Mouse (Mus musculus) frontal cortex, postnatal 14 days (tissue): ENCODE measurements at regions not wholly inside any gene's neighbourhood (a gene's known extent, or its start where the extent isn't known, plus 50 kb on each side); places are given as distances from the start of the nearest gene placed in this dataset.

ENCODE experiments used
- DNase-seq, 2 experiments: peaks; one replicate each; pipeline ENCODE4 v3.0.0; 2022; ENCODE audit warnings: low spot score in 2 of 2

DNA sequence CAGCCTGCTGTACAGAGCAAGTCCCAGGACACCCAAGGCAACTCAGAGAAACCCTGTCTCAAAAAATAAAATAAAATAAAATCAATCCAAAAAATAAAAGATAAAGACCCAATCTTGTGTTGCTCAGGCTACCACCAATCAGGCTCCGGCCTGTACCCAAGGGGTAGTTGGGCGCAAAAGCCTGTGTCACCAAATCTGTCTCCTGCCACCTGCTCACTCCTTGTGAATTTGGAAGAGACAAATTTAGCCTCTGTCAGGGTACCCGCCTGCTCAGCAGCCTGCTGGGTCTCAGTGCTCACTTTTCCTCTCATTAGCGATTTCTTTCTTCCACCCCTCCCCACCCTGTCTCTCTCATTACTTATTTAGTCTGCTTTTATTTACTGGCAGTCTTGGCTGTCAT is 54.6 kb downstream of the Sox4 start:
- DNase-seq, result no peak

DNA sequence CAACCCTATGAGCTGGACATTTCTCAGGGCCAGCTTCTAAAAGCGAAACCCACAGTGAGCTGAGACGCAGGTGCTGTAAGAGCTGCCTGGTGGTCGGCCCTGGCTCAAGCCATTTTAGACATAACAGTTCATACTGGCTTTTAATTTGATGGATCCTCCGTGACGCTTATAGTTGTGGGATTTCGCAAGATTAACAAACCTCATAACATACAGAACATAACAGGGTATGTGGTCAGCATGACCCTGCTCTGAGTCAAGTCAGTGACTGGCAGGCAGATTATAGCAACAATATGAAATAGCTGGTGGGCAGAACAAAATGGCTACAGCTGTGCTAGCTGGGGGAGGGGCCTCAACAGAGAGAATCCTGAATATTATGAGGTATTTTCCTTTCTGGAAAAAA is 60.6 kb downstream of the Sox4 start:
- no peak for DNase-seq

DNA sequence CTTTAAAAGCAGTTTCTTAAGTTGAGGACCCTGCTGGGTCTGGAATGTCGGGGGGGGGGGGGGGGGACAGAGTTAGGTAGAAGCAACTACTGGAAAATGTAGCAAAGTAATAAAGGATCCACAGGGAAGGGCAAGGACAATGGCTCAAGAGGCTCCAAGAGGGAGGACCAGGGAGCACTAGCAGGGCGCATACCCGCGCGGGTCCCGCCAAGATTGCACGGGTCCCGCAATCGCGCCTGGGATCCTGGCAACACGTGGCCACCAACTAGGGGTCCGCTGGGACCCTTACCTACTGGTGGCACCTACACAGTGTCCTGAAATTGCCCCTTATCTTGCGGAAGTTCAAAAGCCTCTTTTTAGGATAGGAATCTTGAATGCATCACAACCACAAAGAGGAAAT is 66.4 kb downstream of the Sox4 start:
- DNase-seq, result no peak

DNA sequence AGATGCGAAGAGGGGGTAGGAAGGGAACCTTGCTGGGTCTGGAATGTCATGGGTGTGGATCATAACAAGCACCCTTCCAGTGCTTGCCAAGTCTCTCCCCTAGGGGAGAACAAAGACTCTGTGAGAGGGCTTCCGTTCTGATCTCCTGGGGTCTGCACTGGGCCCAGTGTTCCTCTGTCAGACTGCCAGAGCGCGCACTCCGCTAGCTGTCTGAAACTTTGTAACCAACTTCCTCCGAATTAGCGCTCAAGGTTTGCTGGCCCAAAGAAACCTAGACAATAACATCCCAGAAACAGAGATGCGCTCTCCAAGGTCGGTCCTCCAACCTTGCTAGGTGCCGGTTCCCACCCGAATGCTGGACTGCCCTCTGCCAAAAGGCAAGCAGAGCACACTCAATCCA is 66.8 kb downstream of the Sox4 start:
- no peak for DNase-seq

DNA sequence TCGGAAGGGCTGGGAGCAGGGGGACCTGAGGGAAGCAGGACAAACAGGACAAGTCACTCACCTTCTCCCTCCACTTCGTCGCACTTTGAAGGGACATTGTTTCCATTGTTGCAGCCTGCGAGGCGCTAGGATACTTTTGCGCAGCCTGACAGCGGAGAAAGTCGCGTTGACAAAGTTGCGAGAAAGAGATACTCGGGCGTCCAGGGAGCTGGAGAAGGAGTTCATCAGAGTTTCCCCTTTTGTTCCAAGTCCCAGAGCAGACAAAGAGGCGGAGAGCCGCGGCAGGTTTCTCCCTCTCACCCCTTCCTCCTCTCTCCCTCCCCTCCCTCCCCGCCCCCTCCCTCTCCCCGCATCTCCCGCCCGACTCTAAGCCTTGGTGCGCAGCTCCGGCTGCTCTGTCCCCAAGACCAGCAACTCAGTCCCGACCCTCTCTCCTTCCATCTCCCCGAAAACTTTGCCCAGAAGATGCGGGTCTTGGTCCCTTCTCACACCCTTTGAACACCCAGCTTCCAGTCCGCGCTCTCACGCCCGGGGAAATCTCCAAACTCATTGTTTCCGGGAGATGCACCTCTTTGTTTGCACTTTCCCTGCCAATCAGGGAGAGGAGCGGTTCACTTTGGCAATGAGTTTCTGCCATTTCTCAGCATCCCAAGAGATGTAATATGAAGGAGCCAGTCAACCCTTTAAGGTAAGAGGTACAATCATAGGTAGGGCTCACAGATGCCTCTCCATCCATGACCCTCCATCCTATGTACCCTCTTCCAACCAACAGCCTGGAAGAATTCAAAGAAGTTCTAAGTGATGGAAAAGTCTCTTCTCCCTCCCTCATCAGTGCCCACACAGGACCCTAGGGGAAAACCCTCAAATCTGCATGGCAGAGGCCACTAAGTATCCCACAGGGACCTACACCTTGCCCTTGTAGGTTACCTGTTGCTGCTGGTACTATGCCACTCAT is 68.2 kb downstream of the Sox4 start:
- DNase-seq, result no peak

DNA sequence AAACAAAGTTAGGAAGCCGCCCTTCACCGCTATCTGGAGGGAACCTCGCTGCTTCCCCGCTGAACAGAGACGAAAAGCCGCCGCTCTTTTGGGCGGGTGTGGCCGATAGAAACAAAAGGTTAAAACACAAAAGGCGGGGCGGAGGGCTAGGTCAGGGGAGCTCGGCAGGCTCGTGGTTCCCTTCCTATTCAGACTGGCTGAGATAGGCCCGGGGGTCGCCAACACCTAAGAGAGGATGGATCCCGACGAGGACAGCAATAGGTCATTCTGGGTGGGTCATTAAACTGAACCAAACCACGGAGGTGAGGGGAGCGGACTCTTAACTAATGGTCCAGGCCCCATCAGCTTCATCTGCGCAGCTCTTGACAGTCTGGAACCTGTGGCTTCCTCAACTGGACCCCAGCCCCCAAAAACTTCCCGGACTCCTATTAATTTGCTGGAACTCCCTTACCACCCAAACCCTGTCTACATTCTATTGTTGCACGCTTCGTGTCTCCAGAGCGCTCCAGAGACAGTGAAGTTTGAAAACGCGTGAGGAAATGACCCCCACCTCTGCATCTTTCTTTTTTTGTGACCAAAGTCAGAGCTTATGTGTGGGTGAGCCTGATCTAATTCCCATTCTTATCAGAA is 69.2 kb downstream of the Sox4 start:
- DNase-seq, result no peak

DNA sequence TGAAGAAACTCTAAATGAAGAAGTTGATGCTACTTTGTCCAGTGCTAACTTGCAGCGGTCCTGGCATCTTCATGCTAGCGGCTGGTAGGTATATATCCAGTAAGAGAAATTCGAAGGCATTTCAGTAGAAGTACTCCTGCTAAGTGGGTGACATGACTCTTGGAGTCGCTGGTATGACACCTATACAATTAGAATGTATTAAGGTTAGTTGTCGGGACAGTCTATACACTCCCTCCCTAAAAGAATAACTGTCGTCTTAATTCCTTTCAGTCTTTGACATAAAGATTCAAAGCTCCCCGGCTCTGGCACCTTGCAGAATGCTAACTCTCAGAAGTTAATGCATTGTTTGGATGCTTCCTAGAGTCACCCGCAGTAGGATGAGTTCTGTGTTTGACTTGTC is 70.1 kb downstream of the Sox4 start:
- DNase-seq, result no peak

DNA sequence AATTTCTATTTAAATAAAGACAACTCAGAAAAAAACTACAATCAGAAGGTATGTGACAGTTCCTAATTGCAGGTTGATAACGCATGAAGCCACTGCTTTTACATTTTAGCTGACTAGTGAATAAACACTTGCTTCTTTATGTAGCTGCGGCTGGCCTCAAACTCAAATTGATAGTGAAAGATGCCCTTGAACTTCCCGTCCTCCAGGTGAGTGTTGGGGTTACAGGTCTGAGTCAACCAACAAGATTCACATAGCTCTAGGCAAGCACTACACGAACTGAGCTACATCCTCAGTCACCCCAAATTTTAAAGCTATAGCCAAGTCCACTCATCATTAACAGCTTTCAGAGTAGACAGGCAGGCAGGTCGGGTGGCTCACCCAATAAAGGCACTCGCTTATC is 72.6 kb downstream of the Sox4 start:
- DNase-seq, result no peak

DNA sequence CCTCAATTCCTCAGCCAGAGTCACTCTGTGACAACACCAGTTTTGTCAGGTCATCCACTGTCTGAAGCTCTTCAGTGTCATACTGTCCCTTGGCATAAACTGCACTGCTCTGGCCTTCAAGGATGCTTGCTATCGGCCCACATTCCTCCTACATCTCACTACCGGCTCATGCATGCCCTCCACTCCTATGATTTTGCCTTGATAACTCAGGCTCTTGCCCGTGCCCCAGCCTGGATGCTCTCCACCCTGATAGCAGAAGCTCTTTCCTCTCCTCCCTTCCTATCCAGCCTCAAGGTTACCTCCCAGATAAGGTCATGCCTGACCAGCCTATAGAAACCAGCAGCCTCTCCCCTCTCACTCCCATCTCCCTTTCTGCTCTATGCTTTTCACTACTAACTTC is 74.8 kb downstream of the Sox4 start:
- DNase-seq, result no peak

DNA sequence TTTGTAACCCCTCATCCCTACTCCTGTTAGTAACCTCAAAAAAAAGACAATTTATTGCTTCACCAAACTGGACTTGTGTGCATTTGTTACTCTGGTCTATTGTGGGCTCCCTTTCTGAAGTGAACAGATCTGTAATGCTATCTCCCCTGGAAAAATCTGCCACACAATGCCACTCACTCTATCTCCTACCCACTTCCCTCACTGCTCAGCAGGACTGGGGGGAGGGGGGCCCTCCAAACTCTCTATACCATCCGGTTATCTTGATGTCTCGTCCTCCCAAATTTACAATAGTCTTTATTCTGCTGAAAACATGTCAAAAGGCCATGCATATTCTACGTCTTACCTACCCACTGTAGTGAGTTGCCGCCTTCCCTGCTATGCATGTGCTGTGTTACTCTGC is 76.7 kb downstream of the Sox4 start:
- DNase-seq, result no peak

DNA sequence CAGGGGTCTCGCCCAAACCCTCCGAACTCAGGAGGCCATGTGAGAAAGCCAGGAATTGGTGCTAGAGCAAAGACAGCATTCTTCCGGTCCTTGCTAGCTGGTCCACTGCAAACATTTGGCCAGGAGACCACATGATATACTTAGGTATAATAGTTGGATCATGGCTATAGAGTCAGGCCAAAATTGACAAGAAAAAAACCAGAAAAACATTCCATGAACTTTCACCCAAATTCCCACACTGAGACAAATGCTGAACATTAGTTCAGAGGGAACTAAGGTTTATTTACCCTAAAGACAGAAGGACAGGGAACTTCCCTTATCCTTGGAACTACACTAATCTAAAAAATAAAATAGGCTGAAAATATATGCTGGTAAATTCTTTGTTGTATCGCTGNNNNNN is 82.8 kb downstream of the Sox4 start:
- no peak for DNase-seq

DNA sequence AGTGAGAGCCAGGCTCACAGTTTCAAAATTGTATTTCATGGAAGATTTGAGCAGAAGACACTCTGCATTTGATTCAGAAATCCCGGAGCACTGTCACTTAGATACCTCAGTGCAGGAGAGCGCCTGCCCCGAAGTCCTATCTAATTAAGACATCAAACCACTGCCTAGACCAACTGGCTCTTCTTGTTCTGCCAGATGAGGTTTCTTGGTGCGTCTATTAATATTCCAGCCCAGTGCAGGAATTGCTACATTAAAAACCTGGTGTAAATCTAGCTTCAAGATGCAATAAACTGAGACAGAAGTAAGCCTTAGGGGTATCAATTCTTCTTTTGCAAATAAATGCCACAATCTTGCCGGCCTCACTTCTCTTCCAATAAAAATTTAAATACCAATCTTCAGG is 86.3 kb downstream of the Sox4 start:
- DNase-seq, result no peak

DNA sequence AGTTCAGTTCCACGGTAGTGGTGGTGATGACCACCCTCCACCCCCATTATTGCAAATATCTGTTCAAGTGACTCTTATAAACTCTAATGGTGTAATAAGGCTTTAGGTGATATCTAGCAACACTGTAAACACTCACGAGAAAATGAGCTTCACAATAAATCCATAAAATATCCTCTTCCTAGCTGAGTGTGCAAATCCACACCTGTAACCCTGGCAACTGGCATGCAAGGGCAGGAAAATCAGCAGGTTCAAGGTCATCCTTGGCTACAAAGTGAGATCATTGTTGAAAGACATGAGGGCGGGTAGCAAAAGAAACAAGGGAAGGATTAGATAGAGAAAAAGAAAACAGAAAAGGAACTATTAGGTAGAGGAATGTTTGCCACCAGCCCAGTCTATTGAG is 86.8 kb downstream of the Sox4 start:
- no peak for DNase-seq

DNA sequence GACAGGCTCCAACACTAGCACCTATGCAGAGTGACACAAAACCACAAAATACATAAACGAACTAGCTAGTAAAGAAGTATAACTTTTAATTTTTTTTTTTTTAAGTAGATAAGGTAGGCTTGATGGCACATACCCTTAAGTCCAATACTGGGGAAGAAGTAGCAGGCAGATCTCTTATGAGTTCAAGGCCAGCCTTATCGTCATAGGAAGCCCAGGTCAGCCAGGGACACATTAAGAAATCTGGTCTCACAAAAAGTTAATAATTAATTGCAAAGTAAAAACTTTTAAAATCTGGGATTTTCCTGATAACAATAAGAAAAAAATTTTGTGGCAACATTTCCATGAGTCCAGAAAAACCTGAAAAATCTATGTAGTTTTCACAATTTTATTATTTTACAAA is 92.9 kb downstream of the Sox4 start:
- DNase-seq, result no peak

DNA sequence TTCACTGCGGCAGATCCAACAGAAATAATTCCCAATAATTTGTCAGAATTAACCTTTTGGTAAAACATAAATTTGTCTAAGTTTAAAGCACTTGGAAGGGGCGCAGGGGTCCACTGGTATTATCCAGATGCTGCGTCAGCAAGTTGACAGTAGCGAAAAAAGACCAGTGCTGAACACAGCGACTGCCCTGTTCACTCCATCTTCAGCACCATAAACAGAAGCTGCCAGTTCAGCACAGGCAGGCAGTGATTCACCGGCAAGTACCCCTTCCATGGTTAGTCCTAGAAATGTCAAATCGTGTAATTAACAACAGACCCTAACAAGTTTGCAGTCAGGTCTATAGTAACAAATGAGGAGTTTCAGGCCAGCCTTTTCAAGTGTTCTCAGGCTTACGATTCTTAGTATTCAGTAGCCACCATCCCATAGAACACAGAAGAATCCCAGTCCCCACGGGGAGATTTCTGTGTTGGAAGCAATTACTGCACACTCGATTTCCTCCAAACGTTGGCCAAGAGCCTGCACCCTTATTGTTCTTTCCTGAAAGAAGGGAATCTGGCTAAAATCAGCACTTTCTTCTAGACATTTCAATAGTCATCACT is 93.6 kb downstream of the Sox4 start:
- DNase-seq, result no peak

DNA sequence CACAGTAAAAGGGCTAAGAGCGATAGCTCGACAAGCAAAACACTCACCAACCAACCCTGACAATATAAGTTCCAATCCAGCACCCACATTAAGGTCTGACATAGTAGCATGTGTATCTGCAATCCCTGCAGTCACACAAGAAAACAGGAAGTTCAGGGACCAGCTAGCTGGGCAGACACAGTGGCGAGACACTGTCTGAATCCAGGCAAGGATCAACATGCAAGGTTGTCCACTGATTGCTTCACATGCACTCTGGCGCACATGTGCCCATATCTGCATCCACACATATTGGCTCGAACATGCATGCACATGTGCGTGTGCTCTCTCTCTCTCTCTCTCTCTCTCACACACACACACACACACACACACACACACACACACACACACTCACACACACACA is 95.5 kb downstream of the Sox4 start:
- no peak for DNase-seq

DNA sequence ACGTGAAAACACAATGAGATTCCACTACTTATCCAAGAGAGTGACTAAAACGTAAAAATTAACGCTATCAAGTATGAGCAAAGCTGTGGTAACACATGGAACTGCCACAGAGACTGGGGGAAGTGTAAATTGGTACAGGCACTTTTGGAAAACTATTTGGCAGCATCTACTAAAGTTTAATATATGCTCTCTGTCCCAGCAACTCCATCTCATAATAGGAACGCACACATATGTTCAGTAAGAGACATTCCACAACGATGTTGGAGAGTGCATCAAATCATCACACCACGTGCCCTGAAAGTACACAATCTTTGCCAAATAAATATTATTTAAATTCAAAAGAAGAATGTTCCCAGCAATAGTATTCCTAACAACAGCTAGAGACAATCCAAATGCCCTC is 96.3 kb downstream of the Sox4 start:
- no peak for DNase-seq

DNA sequence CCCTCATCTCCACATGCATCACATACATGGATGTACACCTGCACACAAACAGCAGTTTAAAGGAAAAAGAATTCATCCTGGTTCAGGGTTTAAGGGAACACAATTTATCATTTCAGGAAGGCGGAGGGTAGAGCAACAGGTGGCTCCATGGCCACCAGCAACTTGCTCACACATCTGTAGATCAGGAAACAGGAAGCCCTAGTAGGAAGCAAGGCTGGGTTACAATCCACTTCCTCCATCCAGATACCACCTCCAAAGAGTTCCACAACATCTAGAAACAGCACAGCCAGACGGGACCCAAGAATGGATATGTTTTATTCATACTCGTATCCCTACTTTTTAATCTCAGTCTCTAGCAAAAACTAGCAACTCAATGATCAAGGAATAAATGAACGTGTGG is 97.0 kb downstream of the Sox4 start:
- no peak for DNase-seq

DNA sequence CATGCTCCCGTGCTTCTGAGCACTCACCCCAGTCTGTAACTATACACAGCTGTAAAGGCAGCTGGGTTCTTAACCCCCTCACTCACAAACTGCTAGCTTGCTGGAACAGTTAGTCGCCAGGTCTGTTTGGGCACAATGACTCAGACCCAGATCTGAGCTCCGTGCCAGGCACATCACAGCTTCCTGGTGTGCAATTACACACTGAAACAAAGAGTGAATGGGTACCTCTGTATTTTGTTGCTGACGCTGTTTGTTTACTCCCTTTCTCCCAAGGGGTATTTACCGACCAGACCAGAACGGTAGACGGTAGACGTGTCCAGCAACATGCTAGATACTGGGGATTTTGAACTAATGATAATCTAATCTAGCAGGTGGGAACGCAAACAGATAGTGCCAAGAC is 99.3 kb downstream of the Sox4 start:
- no peak for DNase-seq

DNA sequence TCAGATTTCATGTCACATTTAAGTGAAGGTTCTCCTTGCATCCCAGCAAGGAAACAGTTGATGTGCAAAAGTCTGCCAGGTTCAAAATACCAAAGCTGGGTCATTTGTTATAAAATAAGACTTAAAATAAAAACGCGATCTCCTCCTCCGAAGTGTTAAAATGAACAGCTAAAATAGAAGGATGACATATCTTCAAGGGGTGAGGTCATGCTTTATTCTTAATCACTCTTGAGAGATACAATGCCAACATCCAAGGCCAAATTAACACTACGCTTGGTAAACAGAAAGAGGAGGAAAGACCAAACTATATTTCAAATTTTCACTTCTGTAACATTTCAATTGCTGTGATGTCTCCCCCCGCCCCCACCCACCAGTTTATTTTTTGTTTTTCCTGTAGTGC is 105.2 kb downstream of the Sox4 start:
- no peak for DNase-seq

DNA sequence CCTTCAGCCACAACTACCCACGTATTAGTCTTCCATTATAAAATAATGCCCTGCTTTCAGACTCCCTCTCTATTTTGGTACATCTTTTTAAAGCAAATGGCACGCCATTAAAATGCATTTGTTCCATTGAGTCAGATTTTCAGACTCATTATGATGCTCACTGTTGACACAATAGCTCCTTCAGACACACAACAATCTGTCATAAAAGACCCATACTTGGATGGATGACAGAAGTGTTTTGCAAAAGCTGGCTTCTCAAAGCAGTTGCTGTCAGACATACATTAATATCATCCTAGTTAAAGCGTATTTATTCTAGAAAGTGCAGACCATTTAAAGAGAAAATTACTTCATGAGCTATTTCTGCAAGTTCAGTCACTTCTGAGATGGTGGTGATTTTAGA is 106.0 kb downstream of the Sox4 start:
- no peak for DNase-seq

DNA sequence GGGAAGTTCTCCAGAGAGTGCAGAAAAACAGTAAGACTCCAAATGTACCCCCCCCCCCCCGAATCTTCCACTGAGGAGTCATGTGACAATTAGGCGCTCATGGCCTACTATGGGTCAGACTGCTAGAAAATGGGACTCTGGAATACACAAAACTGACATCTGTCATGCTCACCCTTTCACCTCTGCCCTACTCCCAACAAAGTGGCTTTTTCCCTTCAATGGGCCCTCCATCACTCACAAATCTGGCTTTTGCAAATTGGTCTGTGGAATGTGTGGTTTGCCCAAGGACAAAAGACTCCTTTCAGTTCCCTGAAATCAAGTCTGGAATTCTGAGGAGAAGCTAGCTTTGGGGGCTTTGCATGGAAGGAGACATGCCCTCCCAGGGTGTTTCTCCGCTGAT is 109.0 kb downstream of the Sox4 start:
- DNase-seq, result no peak

DNA sequence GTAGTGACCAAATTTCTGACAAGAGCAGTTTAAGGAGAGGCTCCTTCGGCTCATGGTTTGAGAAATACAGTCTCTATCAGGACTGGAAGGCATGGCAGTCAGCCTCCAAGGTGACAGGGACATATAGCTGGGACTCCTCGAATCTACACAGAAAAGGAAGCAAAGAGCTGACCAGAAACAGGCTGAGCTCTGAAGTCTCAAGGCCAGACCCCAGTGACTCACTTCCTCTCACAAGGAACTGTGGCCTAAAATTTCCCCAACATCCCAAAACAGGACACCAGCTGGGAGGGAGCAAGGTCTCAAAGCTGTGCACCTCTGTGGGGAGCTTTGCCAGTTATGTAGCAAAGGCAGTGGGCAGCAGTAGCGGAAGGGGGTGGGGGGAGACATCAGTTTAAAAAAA is 110.7 kb downstream of the Sox4 start:
- DNase-seq, result no peak
